Mouse (Mus musculus) CH12.LX (cell line): ENCODE data around the gene Zfp839. TPM values are rescaled to one million over a fixed set of nuclear protein-coding genes. Genes with fewer than 3 reads are reported as not detected.
A peak's percentile ranks its signal among the peaks of the same experiment; 100 is the strongest.

Source experiments
- DNase-seq: peaks from one replicate; pipeline ENCODE4 v3.0.0-alpha.2; 2013; ENCODE audit errors: extremely low read depth
- H3K27ac ChIP-seq: 2 replicates; pipeline ENCODE4 v1.5.1; 2012; ENCODE audit warnings: low read depth, mild to moderate bottlenecking, control low read depth, moderate library complexity; ENCODE audit not compliant: insufficient read depth
- H3K27me3 ChIP-seq: replicated peaks from 2 replicates; pipeline ENCODE3; 2012; ENCODE audit warnings: inconsistent platforms
- H3K36me3 ChIP-seq, 2 experiments: replicated peaks in 1 of 2; 2 replicates each; pipeline versions ENCODE3 to v1.6.1; 2012; ENCODE audit warnings: inconsistent platforms in 1 of 2, low read length in 1 of 2, mild to moderate bottlenecking in 1 of 2, mixed read lengths in 1 of 2, moderate library complexity in 1 of 2; ENCODE audit not compliant: control insufficient read depth in 1 of 2, insufficient read depth in 1 of 2
- H3K4me1 ChIP-seq, 2 experiments: 2 replicates each; pipeline ENCODE4 v1.6.1; 2012; ENCODE audit warnings: inconsistent platforms in 1 of 2, moderate library complexity in 1 of 2; ENCODE audit not compliant: insufficient read depth in 2 of 2, control insufficient read depth in 1 of 2
- H3K4me2 ChIP-seq: 2 replicates; pipeline ENCODE4 v1.6.1; 2012; ENCODE audit warnings: low read depth, mild to moderate bottlenecking, control low read depth; ENCODE audit not compliant: poor library complexity, insufficient read depth, severe bottlenecking
- H3K4me3 ChIP-seq, 3 experiments: fragments of 150-350 bp in 1 of 3; sonication (generic) in 1 of 3; replicated peaks in 1 of 3; 2 replicates each; pipeline versions ENCODE3 to v1.5.1; 2011 to 2012; ENCODE audit warnings: low read depth in 2 of 3, low read length in 2 of 3, mild to moderate bottlenecking in 2 of 3, moderate library complexity in 2 of 3, control low read depth in 1 of 3, improper control_type of control experiment in 1 of 3, inconsistent platforms in 1 of 3, mixed read lengths in 1 of 3; ENCODE audit not compliant: poor library complexity in 1 of 3
- H3K79me2 ChIP-seq: replicated peaks from 2 replicates; pipeline ENCODE4 v1.6.1; 2012; ENCODE audit warnings: mild to moderate bottlenecking, moderate library complexity; ENCODE audit not compliant: control insufficient read depth, poor library complexity, insufficient read depth, severe bottlenecking; ENCODE audit errors: extremely low read depth
- H3K9ac ChIP-seq: 2 replicates; pipeline ENCODE4 v1.6.1; 2012; ENCODE audit warnings: low read depth, mild to moderate bottlenecking, control low read depth, moderate library complexity; ENCODE audit not compliant: insufficient read depth
- H3K9me3 ChIP-seq: replicated peaks from 2 replicates; pipeline ENCODE3; 2012; ENCODE audit warnings: low read length, inconsistent platforms, mixed read lengths
- CHD2 ChIP-seq: IDR thresholded peaks from 2 replicates; pipeline ENCODE4 v1.6.1; 2011; ENCODE audit warnings: low read length, improper control_type of control experiment
- CTCF ChIP-seq, 2 experiments: IDR thresholded peaks in 1 of 2; conservative IDR thresholded peaks in 1 of 2; 2 replicates each; pipeline ENCODE4 v1.5.1; 2011 to 2012; ENCODE audit warnings: low read depth in 2 of 2, low read length in 2 of 2, improper control_type of control experiment in 1 of 2, inconsistent platforms in 1 of 2, mild to moderate bottlenecking in 1 of 2, moderate library complexity in 1 of 2
- E2F4 ChIP-seq: IDR thresholded peaks from 2 replicates; pipeline ENCODE4 v1.6.1; 2011; ENCODE audit warnings: low read depth, low read length, improper control_type of control experiment; ENCODE audit not compliant: insufficient replicate concordance
- ELF1 ChIP-seq: IDR thresholded peaks from 2 replicates; pipeline ENCODE4 v1.6.1; 2014; ENCODE audit warnings: low read depth, mild to moderate bottlenecking, inconsistent platforms, low read length, improper control_type of control experiment
- HCFC1 ChIP-seq: IDR thresholded peaks from 2 replicates; pipeline ENCODE4 v1.6.1; 2012; ENCODE audit warnings: low read depth, mild to moderate bottlenecking, inconsistent platforms, low read length, improper control_type of control experiment
- JUN ChIP-seq: IDR thresholded peaks from 2 replicates; pipeline ENCODE4 v1.6.1; 2011; ENCODE audit warnings: low read depth, mild to moderate bottlenecking, low read length, improper control_type of control experiment, moderate library complexity; ENCODE audit not compliant: insufficient read depth
- MAFK ChIP-seq: IDR thresholded peaks from 2 replicates; pipeline ENCODE4 v1.6.1; 2011; ENCODE audit warnings: low read length, improper control_type of control experiment; ENCODE audit not compliant: insufficient replicate concordance
- MAZ ChIP-seq: IDR thresholded peaks from 2 replicates; pipeline ENCODE4 v1.6.1; 2012; ENCODE audit warnings: low read depth, mild to moderate bottlenecking, inconsistent platforms, low read length, improper control_type of control experiment, moderate library complexity
- MEF2A ChIP-seq: IDR thresholded peaks from 2 replicates; pipeline ENCODE4 v1.6.1; 2014; ENCODE audit warnings: low read depth, mild to moderate bottlenecking, inconsistent platforms, low read length, improper control_type of control experiment, borderline replicate concordance
- POLR2A ChIP-seq: IDR thresholded peaks from 2 replicates; pipeline ENCODE4 v1.6.1; 2011; ENCODE audit warnings: low read depth, mild to moderate bottlenecking, improper control_type of control experiment, low read length
- RAD21 ChIP-seq: IDR thresholded peaks from 2 replicates; pipeline ENCODE4 v1.6.1; 2011; ENCODE audit warnings: low read depth, mild to moderate bottlenecking, low read length, improper control_type of control experiment, moderate library complexity
- USF1 ChIP-seq: IDR thresholded peaks from 2 replicates; pipeline ENCODE4 v1.6.1; 2014; ENCODE audit warnings: low read depth, mild to moderate bottlenecking, inconsistent platforms, low read length, improper control_type of control experiment
- USF2 ChIP-seq: conservative IDR thresholded peaks from 2 replicates; pipeline ENCODE4 v1.6.1; 2011; ENCODE audit warnings: low read depth, low read length, improper control_type of control experiment
- ZC3H11A ChIP-seq: IDR thresholded peaks from 2 replicates; pipeline ENCODE4 v1.6.1; 2012; ENCODE audit warnings: low read depth, mild to moderate bottlenecking, inconsistent platforms, low read length, improper control_type of control experiment
- ZKSCAN1 ChIP-seq: IDR thresholded peaks from 2 replicates; pipeline ENCODE4 v1.6.1; 2012; ENCODE audit warnings: low read depth, inconsistent platforms, low read length, improper control_type of control experiment, borderline replicate concordance
- ZMIZ1 ChIP-seq: IDR thresholded peaks from 2 replicates; pipeline ENCODE4 v1.6.1; 2012; ENCODE audit warnings: low read depth, mild to moderate bottlenecking, inconsistent platforms, low read length, improper control_type of control experiment
- dilution Hi-C: fragments of 300-500 bp; cut with MboI; formaldehyde crosslinking; loops from 2 replicates; pipeline ENCODE4 v1.14.3; 2020; ENCODE audit warnings: low sequenced_read_pairs; ENCODE audit not compliant: extremely low pct_unique_long_range_greater_than_20kb, extremely low pct_ligation_motif_present
- in situ Hi-C: fragments of 300-500 bp; cut with MboI; formaldehyde crosslinking; loops from 3 replicates; pipeline ENCODE4 v1.14.3; 2019; ENCODE audit warnings: low sequenced_read_pairs, low pct_ligation_motif_present, low pct_unique_long_range_greater_than_20kb, mixed read lengths
- polyA plus RNA-seq: library from polyadenylated mRNA; unstranded; fragments of >175 nt; gene quantifications from 2 replicates; pipeline ENCODE4 v1.2.1, GENCODE M21; 2012; ENCODE audit warnings: low read depth; ENCODE audit not compliant: insufficient read length
- total RNA-seq, 2 experiments: library from RNA; depleted of rRNA; stranded (reverse); fragments of 300-350 nt in 1 of 2; fragments of >200 nt in 1 of 2; gene quantifications; 2 replicates each; pipeline ENCODE4 v1.2.3; 2012 to 2014

Gene Zfp839
- total and polyA plus RNA-seq, 3 experiments, result 3.7 to 9.2 (median 7.8) TPM

- dilution Hi-C loops (no loop called here), in situ Hi-C loops (no loop called here)
- H3K4me1 ChIP-seq, result peaks cover 0 to 11% of the 10 kb centered on the region in 2 experiments; a peak in 2 of 4 replicates
- H3K27ac ChIP-seq, result no peak overlapping the region
- TF ChIP-seq RAD21 (peak; percentile 39), MEF2A (no peak), CTCF (conservative IDR thresholded peaks at IDR 0.05 in 1 of 2, IDR thresholded peaks at IDR 0.05 in 1 of 2; ENCODE audit: low read depth in 2 of 2, low read length in 2 of 2) (peak in 1 of 2 experiments; percentile 56; a peak in 2 of 4 replicates), USF1 (no peak), MAZ (no peak)
- no peak overlapping the region for H3K4me3 ChIP-seq
- no peaks in the 10 kb centered on the region for H3K79me2 ChIP-seq
- peaks cover 4 to 29% of the 10 kb centered on the region in 2 experiments for H3K36me3 ChIP-seq
- no peaks in the 10 kb centered on the region for H3K9me3 ChIP-seq
- no peaks in the 10 kb centered on the region for H3K27me3 ChIP-seq
- H3K4me2 ChIP-seq, result no peak overlapping the region
- H3K9ac ChIP-seq, result no peak overlapping the region
- DNase-seq, result no peak
Observed at GRCm38 (mm10) chr12:110903536-110903935, 53.5 kb downstream of the Zfp839 start.

GRCm38 (mm10) chr12:110907845-110908244 lies 57.8 kb downstream of the Zfp839 start:
- Histone ChIP-seq H3K9me3 (no peaks in the 10 kb centered on the region), H3K27me3 (no peaks in the 10 kb centered on the region), H3K4me3 (no peak overlapping the region), H3K9ac (no peak overlapping the region), H3K4me1 (peaks cover 0 to 11% of the 10 kb centered on the region in 2 experiments; a peak in 2 of 4 replicates), H3K4me2 (no peak overlapping the region), H3K79me2 (no peaks in the 10 kb centered on the region), H3K27ac (no peak overlapping the region), H3K36me3 (peaks cover 4 to 26% of the 10 kb centered on the region in 2 experiments)
- DNase-seq, result no peak
- in situ Hi-C loops (no loop called here), dilution Hi-C loops (no loop called here)
- TF ChIP-seq MAFK (no peak), POLR2A (no peak), ZKSCAN1 (no peak), E2F4 (no peak), CHD2 (no peak), USF2 (no peak), JUN (no peak), HCFC1 (no peak), ZC3H11A (no peak), ZMIZ1 (no peak), ELF1 (no peak)
